Mouse (Mus musculus) right cerebral cortex, adult 2 months (tissue): ENCODE results near the gene Egfem1.

Source experiments
- DNase-seq, 2 experiments: peaks; one replicate each; pipeline ENCODE4 v3.0.0; 2021 to 2022; ENCODE audit warnings: low spot score in 2 of 2

Egfem1 gene

GRCm38 (mm10) chr3:29081952-29082295 is at the start of gene Egfem1:
Gene Egfem1, plus strand, starts transcription at chr3:29082023.
- DNase-seq = peak in 1 of 2 experiments; percentile 65

DNA sequence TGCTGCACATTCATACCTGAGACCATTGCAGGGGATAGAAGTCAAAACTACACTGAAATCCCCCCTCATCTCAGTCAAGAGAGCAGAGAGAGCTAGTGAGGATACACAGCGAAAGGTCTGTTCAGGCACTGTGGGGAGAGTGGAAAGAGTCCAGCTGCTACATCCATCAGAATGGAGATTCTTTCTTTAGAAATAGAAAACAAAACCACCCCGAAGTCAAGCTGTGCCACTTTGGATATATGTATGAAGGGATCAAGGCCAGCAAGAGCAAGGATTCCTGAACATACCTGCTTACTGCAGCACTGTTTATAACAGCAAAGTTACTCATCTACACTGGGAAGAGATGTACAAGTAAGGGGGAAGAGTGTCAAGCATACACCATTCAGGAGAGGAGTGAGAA is 48.7 kb upstream of the Egfem1 start:
- no peak for DNase-seq

DNA sequence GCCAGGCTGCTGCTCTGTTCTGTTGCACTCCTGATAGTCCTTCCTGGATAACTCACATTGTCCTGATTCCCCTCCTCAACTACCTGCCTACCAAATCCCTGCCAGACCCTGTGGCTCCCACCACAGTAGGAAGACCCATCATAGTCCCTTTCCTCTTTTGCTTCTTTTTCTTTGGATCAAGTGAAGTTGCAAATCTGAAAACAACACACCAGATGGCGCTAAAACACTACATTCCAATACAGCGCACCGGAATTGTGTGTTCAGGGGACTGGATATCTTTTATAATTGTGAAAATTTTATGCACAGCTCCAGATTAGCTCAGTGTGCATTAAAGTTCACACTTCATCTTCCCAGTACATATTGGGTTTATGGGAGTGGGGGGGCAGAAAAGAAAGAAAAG is 45.7 kb upstream of the Egfem1 start:
- peak; percentile 37 to 66 for DNase-seq

DNA sequence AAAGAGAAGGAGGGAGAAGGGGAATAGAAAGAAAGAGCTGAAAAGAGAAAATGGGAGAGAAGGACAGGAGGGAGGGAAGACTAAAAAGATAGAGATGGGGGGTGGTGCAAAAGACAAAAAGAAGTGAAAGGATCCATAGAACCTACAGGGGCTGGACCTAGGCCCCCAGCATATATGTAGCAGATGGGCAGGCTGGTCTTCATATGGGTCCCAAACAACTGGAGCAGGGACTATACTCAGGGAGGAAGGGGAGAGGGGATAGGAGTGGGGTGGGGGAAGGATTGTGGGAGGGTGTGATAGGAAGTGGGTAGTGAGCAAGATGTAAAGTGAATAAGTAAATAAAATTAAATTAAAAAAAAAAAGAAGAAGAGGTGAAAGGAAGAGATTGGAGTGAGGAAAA is 45.2 kb upstream of the Egfem1 start:
- no peak for DNase-seq

GRCm38 (mm10) chr3:29040064-29040463 is 41.8 kb upstream of the Egfem1 start:
- DNase-seq = no peak

- no peak for DNase-seq
These were observed 35.5 kb upstream of the Egfem1 start for GRCm38 (mm10) chr3:29046281-29046680.

DNA sequence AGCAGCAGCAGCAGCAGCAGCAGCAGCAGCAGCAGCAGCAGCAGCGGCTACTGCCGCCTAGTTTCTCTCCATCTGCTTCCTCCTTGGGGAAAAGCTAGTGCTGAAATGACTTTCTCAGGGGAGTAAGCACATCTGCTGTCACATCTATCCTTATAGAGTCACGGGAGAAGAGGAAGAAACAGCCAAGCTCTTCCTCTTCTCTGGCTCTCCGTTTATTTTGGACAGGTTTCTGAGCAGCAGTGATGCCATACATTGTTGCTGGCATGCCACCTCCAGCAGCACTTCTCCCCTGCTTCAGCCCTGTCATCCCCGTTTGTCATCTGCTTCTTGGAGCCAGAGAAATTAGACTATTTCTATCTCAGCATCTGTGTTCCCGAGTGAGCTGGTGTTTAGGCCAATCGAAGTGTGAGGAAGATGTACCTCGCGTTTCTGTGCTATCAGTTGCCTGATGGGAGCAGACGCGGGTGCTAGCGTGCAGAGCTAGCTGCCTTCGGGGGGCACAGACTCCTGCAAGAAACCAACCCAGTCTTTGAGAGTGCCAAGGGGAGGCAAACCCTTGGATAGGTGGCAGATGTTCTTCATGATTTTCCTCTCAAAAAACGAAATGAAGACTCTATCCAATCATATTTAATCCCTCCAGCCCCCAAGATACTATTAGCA is 34.4 kb upstream of the Egfem1 start:
- DNase-seq = peak; percentile 8 to 26

DNA sequence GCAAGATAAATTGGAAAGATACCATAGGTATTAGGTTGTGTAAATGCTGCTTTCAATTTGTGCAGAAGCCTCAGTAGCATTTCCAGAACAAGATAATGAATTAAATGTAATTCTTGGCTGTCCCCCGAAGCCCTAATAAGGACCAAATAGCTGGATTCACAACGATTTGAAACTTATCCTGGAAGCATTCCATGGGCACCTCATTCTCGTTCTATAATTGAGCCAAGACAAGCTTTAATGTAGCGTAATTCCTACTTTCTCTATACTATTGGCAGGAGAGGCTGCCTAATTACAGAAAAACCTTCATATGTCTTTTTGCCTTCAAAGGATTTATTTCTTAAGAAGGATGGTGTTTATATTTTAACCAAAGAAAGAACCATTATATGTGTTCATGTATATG is 18.7 kb upstream of the Egfem1 start:
- DNase-seq = no peak

- no peak for DNase-seq
These were observed 13.3 kb upstream of the Egfem1 start for GRCm38 (mm10) chr3:29068428-29069098.

GRCm38 (mm10) chr3:29071315-29071714 is 10.5 kb upstream of the Egfem1 start:
- DNase-seq = no peak

- DNase-seq = peak; percentile 37 to 47
These were observed 306 bp upstream of the Egfem1 start for GRCm38 (mm10) chr3:29081517-29081916.

GRCm38 (mm10) chr3:29082296-29082995 is 623 bp downstream of the Egfem1 start:
- peak; percentile 51 to 63 for DNase-seq

DNA sequence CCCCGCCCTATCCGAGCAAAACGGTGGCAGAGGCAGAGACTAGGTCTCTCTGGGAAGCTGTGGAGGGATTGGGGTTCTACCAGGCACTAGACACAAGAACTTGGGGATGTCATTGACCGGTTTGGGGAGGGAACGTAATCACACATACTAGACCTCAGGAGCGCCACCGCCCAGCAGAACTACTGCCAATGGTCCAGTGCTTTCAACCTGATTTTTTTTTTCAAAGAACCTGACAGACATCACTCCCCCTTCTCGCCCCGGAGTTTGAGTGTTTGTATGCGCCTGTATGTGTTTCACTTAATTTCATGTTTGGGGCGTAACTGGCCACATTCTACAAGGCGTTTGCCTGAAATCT is 1.1 kb downstream of the Egfem1 start:
- no peak for DNase-seq

GRCm38 (mm10) chr3:29098467-29098866 is 16.6 kb downstream of the Egfem1 start:
- DNase-seq = no peak

DNA sequence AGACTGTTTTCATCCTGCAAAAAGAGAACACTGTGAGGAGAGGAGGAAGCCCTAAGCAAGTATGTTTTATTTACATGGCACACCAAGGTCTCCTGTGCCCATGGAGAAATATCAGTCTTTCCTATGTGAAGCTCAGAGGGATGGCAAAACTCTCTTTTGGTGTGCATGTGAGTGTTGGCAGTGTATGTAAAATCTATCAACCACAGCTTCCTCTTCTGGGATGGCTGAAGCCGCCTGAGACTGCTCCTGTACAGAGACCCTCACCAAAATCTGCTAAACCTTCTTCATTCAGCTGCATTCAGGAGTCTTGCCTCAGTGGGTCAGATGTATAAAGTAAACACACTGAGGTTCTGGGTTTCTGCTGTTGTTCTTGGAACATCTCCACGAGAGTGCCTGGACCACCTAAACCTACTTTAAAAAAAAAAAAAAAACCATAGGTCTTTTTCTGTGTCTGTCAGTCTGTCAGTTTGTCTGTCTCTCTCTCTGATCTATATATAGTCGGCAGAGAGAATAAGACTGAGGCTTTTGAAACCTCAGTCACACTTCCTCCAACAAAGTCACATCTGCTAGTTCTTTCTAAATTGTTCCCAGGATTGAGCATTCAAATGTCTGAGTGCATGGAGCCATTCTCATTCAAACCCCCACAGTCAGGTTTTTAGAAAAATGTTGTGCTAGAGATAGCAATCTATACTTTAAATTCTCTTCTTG is 24.3 kb downstream of the Egfem1 start:
- DNase-seq = no peak

DNA sequence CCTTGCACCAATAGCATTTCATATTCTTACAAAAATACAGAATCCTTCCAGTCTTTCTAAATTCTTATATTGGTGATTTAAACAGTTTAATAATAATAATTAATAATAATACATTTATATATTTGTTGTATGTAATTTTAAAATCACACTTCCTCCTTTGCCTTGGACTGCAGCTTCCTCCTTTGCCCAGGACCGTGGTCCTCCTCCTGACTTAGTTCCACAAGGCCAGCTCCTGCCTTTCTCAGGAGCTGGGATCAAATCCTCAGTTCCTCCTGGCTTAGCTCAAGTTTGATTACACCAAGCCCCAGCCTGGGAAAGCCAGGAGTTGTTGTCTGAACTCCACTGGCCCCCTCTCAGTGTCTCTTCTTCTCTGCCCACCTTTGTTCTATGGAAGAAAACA is 25.3 kb downstream of the Egfem1 start:
- DNase-seq = no peak

GRCm38 (mm10) chr3:29110321-29110720 is 28.5 kb downstream of the Egfem1 start:
- no peak for DNase-seq

GRCm38 (mm10) chr3:29114517-29114916 is 32.7 kb downstream of the Egfem1 start:
- no peak for DNase-seq

DNA sequence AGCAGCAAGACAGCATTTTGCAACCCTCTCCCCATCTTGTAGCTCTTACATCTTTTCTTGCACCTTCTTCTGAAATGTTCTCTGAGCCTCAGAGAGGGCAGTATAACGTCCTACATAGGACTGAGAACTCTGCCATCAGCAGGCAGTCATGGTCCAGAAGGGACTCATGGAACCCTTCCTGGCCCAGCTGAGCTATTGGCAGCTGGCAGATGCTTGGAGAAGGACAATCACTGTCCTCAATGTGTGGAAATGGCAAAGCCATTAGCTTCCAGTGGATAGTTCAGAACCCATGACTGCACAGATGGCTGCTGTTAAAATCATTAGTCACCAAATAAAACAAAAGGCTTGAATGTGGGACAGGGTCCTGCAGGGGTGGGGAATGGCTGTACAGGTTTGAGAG is 35.6 kb downstream of the Egfem1 start:
- DNase-seq = no peak

DNA sequence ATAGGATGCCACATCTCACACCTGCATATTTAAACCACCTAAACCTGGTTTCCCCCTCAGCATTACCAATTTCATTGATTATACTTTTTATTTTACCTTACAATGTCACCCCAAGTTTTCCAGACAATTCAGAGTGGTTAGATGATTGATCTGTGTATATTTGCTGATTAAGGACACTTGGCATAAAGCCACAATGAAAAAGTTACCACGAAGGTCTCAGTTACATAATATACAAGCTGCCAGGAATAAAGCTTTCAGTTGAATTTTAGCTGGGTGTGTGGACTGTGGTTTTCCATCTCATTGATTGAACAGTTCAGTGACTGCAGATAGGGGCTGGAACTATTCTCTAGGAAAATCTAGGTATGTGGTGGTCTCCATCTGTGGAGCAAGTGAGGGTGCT is 40.7 kb downstream of the Egfem1 start:
- no peak for DNase-seq

DNA sequence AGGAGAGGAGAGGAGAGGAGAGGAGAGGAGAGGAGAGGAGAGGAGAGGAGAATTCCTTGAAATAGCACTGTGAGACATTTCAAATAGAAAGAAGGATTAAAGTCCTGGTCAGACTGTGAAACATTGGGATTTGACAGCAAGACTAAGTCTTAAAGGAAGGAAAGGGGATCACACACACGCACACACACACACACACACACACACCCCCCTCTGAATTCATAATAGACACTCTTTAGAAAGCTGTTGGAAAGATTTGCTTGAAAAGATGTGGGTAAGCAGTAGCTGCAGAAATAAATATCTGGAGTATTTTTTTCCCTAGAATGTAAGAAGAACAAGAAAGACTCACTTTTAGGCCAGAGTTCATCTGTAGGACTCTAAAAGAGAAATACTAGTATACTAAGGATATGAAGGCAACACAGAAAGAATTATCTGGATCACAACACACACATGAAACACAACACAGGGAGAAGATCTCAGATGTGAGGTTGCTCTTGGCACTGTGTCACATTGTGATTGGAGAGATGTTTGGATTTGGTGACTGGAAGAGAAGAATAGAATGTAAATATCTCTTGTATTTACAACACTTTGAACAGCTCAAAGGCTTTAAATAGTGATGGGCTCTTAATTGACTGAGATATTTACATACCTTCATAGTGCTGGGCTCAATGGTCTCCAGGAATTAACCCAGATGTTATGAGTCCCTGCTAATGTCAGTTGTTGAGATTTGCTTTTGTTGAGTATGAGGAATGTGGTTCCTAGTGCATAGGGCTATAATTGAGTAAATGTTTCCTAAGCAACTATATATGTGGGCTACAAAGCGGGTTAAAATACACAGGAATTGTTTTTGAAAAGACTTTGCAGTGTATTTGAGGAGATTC is 50.5 kb downstream of the Egfem1 start:
- DNase-seq = no peak

GRCm38 (mm10) chr3:29134509-29134908 is 52.7 kb downstream of the Egfem1 start:
- no peak for DNase-seq
